Mouse (Mus musculus) kidney, adult 2 months (tissue): ENCODE measurements around the gene Btbd18. TPM values are rescaled to one million over a fixed set of nuclear protein-coding genes. Genes with fewer than 3 reads are reported as not detected.

ENCODE experiments used
- DNase-seq: peaks from one replicate; pipeline ENCODE4 v3.0.0; 2021
- H3K27ac ChIP-seq: fragments of 200-500 bp; 2 replicates; pipeline ENCODE4 v1.5.1; 2012; ENCODE audit warnings: low read depth, low read length, control low read depth, inconsistent platforms; ENCODE audit not compliant: insufficient read depth
- H3K27me3 ChIP-seq: fragments of 200-500 bp; replicated peaks from 2 replicates; pipeline ENCODE4 v1.6.1; 2012; ENCODE audit warnings: mild to moderate bottlenecking, moderate library complexity, low read length, inconsistent platforms; ENCODE audit not compliant: control insufficient read depth, insufficient read depth
- H3K36me3 ChIP-seq: fragments of 200-500 bp; 2 replicates; pipeline ENCODE4 v1.6.1; 2012; ENCODE audit warnings: mild to moderate bottlenecking, moderate library complexity, low read length, inconsistent platforms; ENCODE audit not compliant: control insufficient read depth, insufficient read depth
- H3K4me1 ChIP-seq: fragments of 200-500 bp; 2 replicates; pipeline ENCODE4 v1.6.1; 2011; ENCODE audit warnings: low read length; ENCODE audit not compliant: control insufficient read depth, insufficient read depth
- H3K4me3 ChIP-seq: fragments of 200-500 bp; 2 replicates; pipeline ENCODE4 v1.5.1; 2011; ENCODE audit warnings: mild to moderate bottlenecking, low read depth, low read length, control low read depth; ENCODE audit not compliant: insufficient read depth
- CTCF ChIP-seq: fragments of 200-500 bp; conservative IDR thresholded peaks from 2 replicates; pipeline ENCODE4 v1.5.1; 2011; ENCODE audit warnings: low read depth, mild to moderate bottlenecking, control low read depth, low read length, moderate library complexity, mixed read lengths; ENCODE audit not compliant: insufficient read depth, insufficient read length
- POLR2A ChIP-seq: fragments of 200-500 bp; IDR thresholded peaks from one replicate; pipeline ENCODE4 v1.6.1; 2011; ENCODE audit warnings: low read depth, low read length, control low read depth
- WGBS: fragments of 180-500 bp; shearing (Covaris S2); methylation state at CpG from one replicate; pipeline ENCODE4 v1.1.7; 2018; 5-methylcytosine and 5-hydroxymethylcytosine counted together
- polyA plus RNA-seq: library from polyadenylated mRNA; depleted of rRNA; stranded (reverse); fragments of >200 nt; gene quantifications from 2 replicates; pipeline ENCODE4 v1.2.3, GENCODE M21; 2012; rRNA removed

The Btbd18 gene
- polyA plus RNA-seq, 1 experiment, result 0.02 TPM

- no peak for DNase-seq
- Histone ChIP-seq H3K4me1 (peaks cover 4% of the 10 kb centered on the region; the same call in 1 of the 2 replicates), H3K27ac (peak overlapping the region; percentile 93), H3K36me3 (no peaks in the 10 kb centered on the region; the same call in 1 of the 2 replicates), H3K27me3 (no peaks in the 10 kb centered on the region), H3K4me3 (peak overlapping the region; percentile 76; the same call in 1 of the 2 replicates)
- WGBS, result 24% methylated on average over 9 of the region's 9 CpGs
- TF ChIP-seq POLR2A, result no peak
- no peak for TF ChIP-seq CTCF
These were observed 57.8 kb downstream of the Btbd18 start for GRCm38 (mm10) chr2:84716423-84717355.

- whole genome bisulfite sequencing, result 95% methylated on average over 4 of the region's 4 CpGs
- TF ChIP-seq CTCF (no peak), POLR2A (no peak)
- H3K27ac ChIP-seq, result no peak overlapping the region
- H3K4me3 ChIP-seq, result no peak overlapping the region
- DNase-seq, result no peak
- no peaks in the 10 kb centered on the region for H3K27me3 ChIP-seq
- peaks cover 4% of the 10 kb centered on the region; the same call in 1 of the 2 replicates for H3K4me1 ChIP-seq
- no peaks in the 10 kb centered on the region; the same call in 1 of the 2 replicates for H3K36me3 ChIP-seq
These were observed 58.5 kb downstream of the Btbd18 start for GRCm38 (mm10) chr2:84717357-84717756.

Other genes starting within 250 kb of the Btbd18 start
- gene Calcrl, start 233.7 kb upstream of the Btbd18 start, polyA plus RNA-seq, result 6.6 and 9.8 TPM in 2 replicates
- gene Tfpi, start 182.3 kb upstream of the Btbd18 start, polyA plus RNA-seq, result 4.4 and 6.9 TPM in 2 replicates
- gene Ctnnd1, start 8.3 kb upstream of the Btbd18 start, polyA plus RNA-seq, result 53.2 and 58.7 TPM in 2 replicates
- 29.6 and 32.2 TPM in 2 replicates for gene Selenoh, start 11.7 kb downstream of the Btbd18 start, polyA plus RNA-seq
- not detected in 2 replicates for gene Gm28635, start 19.0 kb downstream of the Btbd18 start, polyA plus RNA-seq
- 7.8 and 9.3 TPM in 2 replicates for gene Med19, start 19.3 kb downstream of the Btbd18 start, polyA plus RNA-seq
- 188 and 193 TPM in 2 replicates for gene Tmx2, start 20.1 kb downstream of the Btbd18 start, polyA plus RNA-seq
- 59.6 and 65.8 TPM in 2 replicates for gene Zdhhc5, start 56.1 kb downstream of the Btbd18 start, polyA plus RNA-seq
- 9.3 and 11.1 TPM in 2 replicates for gene Clp1, start 68.3 kb downstream of the Btbd18 start, polyA plus RNA-seq
- 0.46 and 0.48 TPM in 2 replicates for gene Ypel4, start 75.0 kb downstream of the Btbd18 start, polyA plus RNA-seq
- 2.0 TPM in 2 replicates for gene Gm19426, start 84.6 kb downstream of the Btbd18 start, polyA plus RNA-seq
- 232 and 288 TPM in 2 replicates for gene Serping1, start 116.4 kb downstream of the Btbd18 start, polyA plus RNA-seq
- gene Ube2l6, start 139.7 kb downstream of the Btbd18 start, polyA plus RNA-seq, result 18.1 and 24.1 TPM in 2 replicates
- 2.6 TPM in 1 of 2 replicates, not detected in the other for gene Smtnl1, start 163.6 kb downstream of the Btbd18 start, polyA plus RNA-seq
- 62.2 and 90.3 TPM in 2 replicates for gene Timm10, start 167.9 kb downstream of the Btbd18 start, polyA plus RNA-seq
- gene Slc43a1, start 179.8 kb downstream of the Btbd18 start, polyA plus RNA-seq, result 3.6 and 4.3 TPM in 2 replicates
- 1.4 and 1.5 TPM in 2 replicates for gene Rtn4rl2, start 227.6 kb downstream of the Btbd18 start, polyA plus RNA-seq